Mouse (Mus musculus) thymus, postnatal 25 days (tissue): ENCODE measurements around the gene Adcy6.

ENCODE experiments used
- DNase-seq: peaks from one replicate; pipeline ENCODE4 v3.0.0; 2022

Adcy6 gene

GRCm38 (mm10) chr15:98628589-98629254 is 18.8 kb upstream of the Adcy6 start:
- DNase-seq, result no peak

- DNase-seq, result no peak
Measured at GRCm38 (mm10) chr15:98626487-98627212, 16.8 kb upstream of the Adcy6 start.

- no peak for DNase-seq
Measured at GRCm38 (mm10) chr15:98626078-98626477, 16.2 kb upstream of the Adcy6 start.

GRCm38 (mm10) chr15:98623361-98623821 is 13.5 kb upstream of the Adcy6 start:
- DNase-seq, result peak; percentile 42

- DNase-seq, result peak; percentile 41
Measured at GRCm38 (mm10) chr15:98622721-98623120, 12.8 kb upstream of the Adcy6 start.

- DNase-seq, result peak; percentile 31
Measured at GRCm38 (mm10) chr15:98622199-98622598, 12.3 kb upstream of the Adcy6 start.

GRCm38 (mm10) chr15:98617176-98617537 is 7.3 kb upstream of the Adcy6 start:
- DNase-seq, result peak; percentile 84

GRCm38 (mm10) chr15:98616362-98617175 is 6.7 kb upstream of the Adcy6 start:
- no peak for DNase-seq

GRCm38 (mm10) chr15:98615751-98616150 is 5.9 kb upstream of the Adcy6 start:
- no peak for DNase-seq

GRCm38 (mm10) chr15:98614971-98615370 is 5.1 kb upstream of the Adcy6 start:
- no peak for DNase-seq

GRCm38 (mm10) chr15:98614551-98614950 is 4.7 kb upstream of the Adcy6 start:
- no peak for DNase-seq

- DNase-seq, result no peak
Measured at GRCm38 (mm10) chr15:98612229-98612628, 2.4 kb upstream of the Adcy6 start.

- peak; percentile 79 for DNase-seq
Measured at GRCm38 (mm10) chr15:98610131-98610633, 306 bp upstream of the Adcy6 start.

GRCm38 (mm10) chr15:98608784-98609250 is 1.1 kb downstream of the Adcy6 start:
- peak; percentile 55 for DNase-seq

- no peak for DNase-seq
Measured at GRCm38 (mm10) chr15:98608058-98608783, 1.7 kb downstream of the Adcy6 start.

- no peak for DNase-seq
Measured at GRCm38 (mm10) chr15:98607557-98607956, 2.3 kb downstream of the Adcy6 start.

GRCm38 (mm10) chr15:98606739-98607138 is 3.1 kb downstream of the Adcy6 start:
- no peak for DNase-seq

- no peak for DNase-seq
Measured at GRCm38 (mm10) chr15:98606051-98606536, 3.8 kb downstream of the Adcy6 start.

GRCm38 (mm10) chr15:98604041-98604575 is 5.8 kb downstream of the Adcy6 start:
- DNase-seq, result no peak

GRCm38 (mm10) chr15:98602921-98603458 is 6.9 kb downstream of the Adcy6 start:
- no peak for DNase-seq

- no peak for DNase-seq
Measured at GRCm38 (mm10) chr15:98602191-98602881, 7.5 kb downstream of the Adcy6 start.
